Mouse (Mus musculus) liver, embryonic 15.5 days (tissue): Measurements from ENCODE around the gene Agap3. TPM values are rescaled to one million over a fixed set of nuclear protein-coding genes. Genes with fewer than 3 reads are reported as not detected.

Source experiments
- ATAC-seq: fragments of 200-750 bp; cut with Nextera tagmentation; 2 replicates; pipeline ENCODE4 v1.8.0; 2017; ENCODE audit warnings: moderate number of reproducible peaks, mild to moderate bottlenecking, moderate library complexity; ENCODE audit not compliant: insufficient read depth
- H3K27ac ChIP-seq: fragments of 300-500 bp; sonication (generic); replicated peaks from 2 replicates; pipeline ENCODE4 v1.5.1; 2015; ENCODE audit warnings: mild to moderate bottlenecking, inconsistent platforms
- H3K27me3 ChIP-seq: fragments of 300-500 bp; sonication (generic); 2 replicates; pipeline ENCODE4 v1.6.1; 2015; ENCODE audit warnings: mild to moderate bottlenecking, inconsistent platforms
- H3K36me3 ChIP-seq: fragments of 300-500 bp; sonication (generic); replicated peaks from 2 replicates; pipeline ENCODE4 v1.6.1; 2015; ENCODE audit warnings: moderate library complexity, mild to moderate bottlenecking, inconsistent platforms
- H3K4me1 ChIP-seq: fragments of 300-500 bp; sonication (generic); replicated peaks from 2 replicates; pipeline ENCODE4 v1.6.1; 2015; ENCODE audit warnings: inconsistent platforms
- H3K4me2 ChIP-seq: fragments of 300-500 bp; sonication (generic); 2 replicates; pipeline ENCODE4 v1.6.1; 2015; ENCODE audit warnings: moderate library complexity, mild to moderate bottlenecking, inconsistent platforms
- H3K4me3 ChIP-seq: fragments of 300-500 bp; sonication (generic); replicated peaks from 2 replicates; pipeline ENCODE4 v1.5.1; 2015; ENCODE audit warnings: mild to moderate bottlenecking, inconsistent platforms
- H3K9ac ChIP-seq: fragments of 300-500 bp; sonication (generic); 2 replicates; pipeline ENCODE4 v1.6.1; 2015; ENCODE audit warnings: moderate library complexity, mild to moderate bottlenecking, inconsistent platforms
- H3K9me3 ChIP-seq: fragments of 300-500 bp; sonication (generic); replicated peaks from 2 replicates; pipeline ENCODE4 v1.6.1; 2016; ENCODE audit warnings: inconsistent platforms
- WGBS: fragments of 180-500 bp; shearing (Covaris S2); methylation state at CpG from one replicate; pipeline ENCODE4 v1.1.7; 2015; ENCODE audit warnings: mixed read lengths; ENCODE audit not compliant: insufficient replicate concordance; 5-methylcytosine and 5-hydroxymethylcytosine counted together
- polyA plus RNA-seq: library from polyadenylated mRNA; unstranded; fragments of >200 nt; fragmentation: Nextera tagmentation; extraction: Ambion mirVana; gene quantifications from 2 replicates; pipeline ENCODE4 v1.2.1, GENCODE M21; 2015

Gene Agap3
- polyA plus RNA-seq, 1 experiment from 2014 or later, result 11.3 TPM

GRCm38 (mm10) chr5:24433993-24434392, 18.0 kb upstream of the Agap3 start:
- no peak for ATAC-seq
- Histone ChIP-seq H3K9ac (no peak overlapping the region), H3K4me1 (0 out of 2 replicates have a peak, but pooled peaks cover under 1% of the 10 kb centered on the region), H3K36me3 (peaks cover 82% of the 10 kb centered on the region), H3K27ac (no peak overlapping the region), H3K9me3 (no peaks in the 10 kb centered on the region), H3K4me2 (no peak overlapping the region), H3K27me3 (no peaks in the 10 kb centered on the region), H3K4me3 (no peak overlapping the region)
- 69% methylated on average over 8 of the region's 8 CpGs for WGBS

GRCm38 (mm10) chr5:24441187-24441586, 10.8 kb upstream of the Agap3 start:
- 87% methylated on average over 8 of the region's 8 CpGs for WGBS
- Histone ChIP-seq H3K27me3 (no peaks in the 10 kb centered on the region), H3K4me2 (no peak overlapping the region), H3K4me3 (no peak overlapping the region), H3K36me3 (peaks cover 62% of the 10 kb centered on the region), H3K27ac (no peak overlapping the region), H3K9ac (no peak overlapping the region), H3K9me3 (no peaks in the 10 kb centered on the region), H3K4me1 (peaks cover 29% of the 10 kb centered on the region)
- ATAC-seq, result no peak

GRCm38 (mm10) chr5:24442029-24442428, 9.9 kb upstream of the Agap3 start:
- H3K9me3 ChIP-seq, result no peaks in the 10 kb centered on the region
- ATAC-seq, result no peak
- no peaks in the 10 kb centered on the region for H3K27me3 ChIP-seq
- WGBS, result 76% methylated on average over 9 of the region's 9 CpGs
- H3K9ac ChIP-seq, result no peak overlapping the region
- H3K4me3 ChIP-seq, result no peak overlapping the region
- no peak overlapping the region for H3K4me2 ChIP-seq
- H3K4me1 ChIP-seq, result peaks cover 38% of the 10 kb centered on the region
- no peak overlapping the region for H3K27ac ChIP-seq
- H3K36me3 ChIP-seq, result peaks cover 57% of the 10 kb centered on the region

- Histone ChIP-seq H3K4me1 (peaks cover 49% of the 10 kb centered on the region), H3K36me3 (peaks cover 53% of the 10 kb centered on the region), H3K9ac (no peak overlapping the region), H3K27ac (no peak overlapping the region), H3K27me3 (no peaks in the 10 kb centered on the region), H3K4me2 (no peak overlapping the region), H3K9me3 (no peaks in the 10 kb centered on the region), H3K4me3 (no peak overlapping the region)
- ATAC-seq, result no peak
- WGBS, result 91% methylated on average over 7 of the region's 7 CpGs
Measured at GRCm38 (mm10) chr5:24443204-24443603, 8.8 kb upstream of the Agap3 start.

- no peak for ATAC-seq
- Histone ChIP-seq H3K27me3 (no peaks in the 10 kb centered on the region), H3K4me1 (peaks cover 49% of the 10 kb centered on the region), H3K36me3 (peaks cover 48% of the 10 kb centered on the region), H3K9me3 (no peaks in the 10 kb centered on the region), H3K4me2 (peak overlapping the region; percentile 97), H3K4me3 (peak overlapping the region; percentile 97), H3K9ac (peak overlapping the region; percentile 93), H3K27ac (no peak overlapping the region)
- WGBS, result 81% methylated on average over 12 of the region's 12 CpGs
Measured at GRCm38 (mm10) chr5:24443927-24444326, 8.1 kb upstream of the Agap3 start.

GRCm38 (mm10) chr5:24444746-24445427, 7.1 kb upstream of the Agap3 start, which contains the start of gene Fastk:
Gene Fastk (minus strand): TSS chr5:24445287.
- Histone ChIP-seq H3K9me3 (no peaks in the 10 kb centered on the region), H3K36me3 (peaks cover 39% of the 10 kb centered on the region), H3K4me3 (peak within 1 kb of the TSS; percentile 97), H3K27ac (peak within 1 kb of the TSS; percentile 89), H3K4me2 (peak within 1 kb of the TSS; percentile 97), H3K4me1 (peaks cover 49% of the 10 kb centered on the region), H3K9ac (peak within 1 kb of the TSS; percentile 93), H3K27me3 (no peaks in the 10 kb centered on the region)
- WGBS, result under 1% methylated on average over 60 of the region's 60 CpGs
- peak; percentile 81 for ATAC-seq

GRCm38 (mm10) chr5:24445428-24446080, 6.4 kb upstream of the Agap3 start:
- no peak for ATAC-seq
- Histone ChIP-seq H3K36me3 (peaks cover 32% of the 10 kb centered on the region), H3K9ac (peak overlapping the region; percentile 93), H3K9me3 (no peaks in the 10 kb centered on the region), H3K27ac (peak overlapping the region; percentile 89), H3K4me1 (peaks cover 51% of the 10 kb centered on the region), H3K27me3 (no peaks in the 10 kb centered on the region), H3K4me3 (peak overlapping the region; percentile 97), H3K4me2 (peak overlapping the region; percentile 97)
- WGBS, result 59% methylated on average over 20 of the region's 20 CpGs

- Histone ChIP-seq H3K36me3 (peaks cover 22% of the 10 kb centered on the region), H3K27me3 (no peaks in the 10 kb centered on the region), H3K27ac (peak overlapping the region; percentile 89; the same call in 1 of the 2 replicates), H3K4me1 (peaks cover 62% of the 10 kb centered on the region), H3K9me3 (no peaks in the 10 kb centered on the region), H3K4me2 (peak overlapping the region; percentile 91), H3K4me3 (peak overlapping the region; percentile 68; the same call in 1 of the 2 replicates), H3K9ac (no peak overlapping the region)
- no peak for ATAC-seq
- 82% methylated on average over 7 of the region's 7 CpGs for WGBS
Measured at GRCm38 (mm10) chr5:24446630-24447029, 5.3 kb upstream of the Agap3 start.

GRCm38 (mm10) chr5:24447624-24448298, 4.2 kb upstream of the Agap3 start, which contains the start of gene Tmub1:
Gene Tmub1 (minus strand): TSS chr5:24447854.
- H3K4me2 ChIP-seq, result peak within 1 kb of the TSS; percentile 91
- no peaks in the 10 kb centered on the region for H3K9me3 ChIP-seq
- peak within 1 kb of the TSS; percentile 89 for H3K27ac ChIP-seq
- H3K36me3 ChIP-seq, result peaks cover 12% of the 10 kb centered on the region
- peak; percentile 52 for ATAC-seq
- H3K9ac ChIP-seq, result peak within 1 kb of the TSS; percentile 59
- 3% methylated on average over 34 of the region's 34 CpGs for WGBS
- peaks cover 68% of the 10 kb centered on the region for H3K4me1 ChIP-seq
- H3K27me3 ChIP-seq, result no peaks in the 10 kb centered on the region
- H3K4me3 ChIP-seq, result peak within 1 kb of the TSS; percentile 68

- H3K27me3 ChIP-seq, result no peaks in the 10 kb centered on the region
- H3K27ac ChIP-seq, result peak overlapping the region; percentile 96
- no peaks in the 10 kb centered on the region for H3K9me3 ChIP-seq
- peak overlapping the region; percentile 83 for H3K4me3 ChIP-seq
- WGBS, result 2% methylated on average over 56 of the region's 66 CpGs
- peak; percentile 77 for ATAC-seq
- H3K4me2 ChIP-seq, result peak overlapping the region; percentile 100
- H3K36me3 ChIP-seq, result 0 out of 2 replicates have a peak, but pooled peaks cover 10% of the 10 kb centered on the region
- H3K4me1 ChIP-seq, result peaks cover 72% of the 10 kb centered on the region
- peak overlapping the region; percentile 90 for H3K9ac ChIP-seq
Measured at GRCm38 (mm10) chr5:24451264-24452029, 530 bp upstream of the Agap3 start.
